ENCODE assay signal across 14 mouse cellular contexts in the genomic region with DNA sequence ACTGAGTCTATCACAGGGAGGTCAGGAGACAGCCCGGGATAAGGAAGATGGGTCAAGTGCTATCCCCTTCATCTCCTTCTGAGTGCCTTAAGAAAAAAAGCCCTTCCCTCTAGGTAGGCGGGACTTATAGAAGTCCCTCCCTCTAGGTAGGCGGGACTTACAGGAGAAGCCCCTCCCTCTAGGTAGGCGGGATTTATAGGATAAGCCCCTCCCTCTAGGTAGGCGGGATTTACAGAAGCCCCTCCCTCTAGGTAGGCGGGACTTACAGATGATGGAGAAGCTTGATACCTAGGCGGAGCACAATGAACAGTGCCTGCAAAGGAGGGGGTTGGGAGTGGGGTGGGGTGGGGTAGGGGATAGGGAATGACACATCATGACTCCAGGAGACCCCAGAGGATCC. TPM values are rescaled to one million over a fixed set of nuclear protein-coding genes. Genes with fewer than 3 reads are reported as not detected.
A peak's percentile ranks its signal among the peaks of the same experiment; 100 is the strongest.
DNase-seq lines count a peak whose midpoint lies in the region.
"Had no signal": no experiment of that assay in that cellular context is flagged by ENCODE, and none has a peak within 500 bp of the region (broad histone marks: within the 10 kb centered on the region; RNA-seq: fewer than 3 reads in every experiment).

No protein-coding gene starts in this region.

- DNase-seq in 416B (ENCODE audit: low read depth), result peak; percentile 41
- peak; percentile 26 to 49 for DNase-seq in CD8-positive naive resting alpha-beta T cell, adult 2 months (ENCODE audit: low read depth in 2 of 2, low spot score in 2 of 2)
- DNase-seq in ZHBTc4 (ENCODE audit: low read depth, low spot score), result peak; percentile 66
- DNase-seq in naive thymus-derived CD4-positive, alpha-beta T cell, adult 2 months (ENCODE audit: low read depth), result peak; percentile 44
- no peak for DNase-seq in kidney, postnatal 10 days
- no peak for DNase-seq in spleen, postnatal 10 days (ENCODE audit: low spot score in 2 of 2)
- DNase-seq in layer of hippocampus, postnatal 10 days (ENCODE audit: low spot score in 2 of 2), result no peak
- DNase-seq: adrenal gland, postnatal 10 days; cerebellum, adult 2 months; kidney, adult 18-20 months; kidney, postnatal 14 days; thymus, adult 18-20 months had no signal

RNA-seq across cellular contexts. Expression of a gene that starts 11.7 kb away (rescaled TPM):
- total RNA-seq in layer of hippocampus, postnatal 10 days (2021), result not detected
- total RNA-seq: gastrocnemius, adult 2 months; granulocyte monocyte progenitor cell, adult 5-6 weeks had no signal

RNA-seq across cellular contexts. Expression of a gene that starts 15.0 kb away (rescaled TPM):
- total RNA-seq in layer of hippocampus, postnatal 10 days (2021), result under 1 TPM in 1 of 2 experiments, not detected in 1; 0.11 TPM
- total RNA-seq: gastrocnemius, adult 2 months; granulocyte monocyte progenitor cell, adult 5-6 weeks had no signal

RNA-seq across cellular contexts. Expression of a gene that starts 51.1 kb away (rescaled TPM):
- 10 to 100 TPM; 17.4 to 19.4 TPM for total RNA-seq in layer of hippocampus, postnatal 10 days (2021)

RNA-seq across cellular contexts. Expression of a gene that starts 51.7 kb away (rescaled TPM):
- total RNA-seq in layer of hippocampus, postnatal 10 days (2021), result 100 to 1,000 TPM; 208 to 216 TPM

Comparison
In these comparisons a context has a peak if more than half of its experiments do, and no peak if none do; other contexts are left out.
1. DNase-seq: peak in 416B (single experiment), CD8-positive naive resting alpha-beta T cell, adult 2 months (2 of 2), ZHBTc4 (single experiment) and naive thymus-derived CD4-positive, alpha-beta T cell, adult 2 months (single experiment); none in kidney, postnatal 10 days (single experiment), spleen, postnatal 10 days (0 of 2) and layer of hippocampus, postnatal 10 days (0 of 2).